Mouse (Mus musculus) cerebellum, adult 9-11 months (tissue): Measurements from ENCODE around the gene Gal3st2.
"Not testable (repeated sequence)": the region's sequence is repeated elsewhere in the genome, so short reads cannot be mapped to it uniquely, and the experiment has no call there.

Experiments used
- DNase-seq: peaks from one replicate; pipeline ENCODE4 v3.0.0; 2022

Gal3st2 gene

DNA sequence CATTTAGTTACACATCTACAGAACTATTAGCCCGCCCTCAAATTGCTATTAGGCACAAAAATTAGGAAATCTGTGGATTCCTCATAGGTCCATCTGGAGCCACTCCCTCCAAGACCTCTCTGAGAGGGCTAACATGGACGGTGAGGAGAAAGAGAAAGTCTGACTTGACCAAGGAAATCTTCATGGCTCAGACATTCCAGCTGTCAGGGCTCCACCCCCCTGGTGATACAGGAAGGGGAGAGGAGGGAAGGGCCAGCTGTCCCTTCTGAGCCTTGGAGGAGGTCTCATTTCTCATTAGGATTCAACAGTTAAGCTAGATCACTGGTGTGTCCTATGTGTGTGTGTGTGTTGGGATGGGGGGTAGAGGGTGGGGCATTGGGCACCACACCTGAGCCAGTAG, at the start of gene Gal3st2:
Gene Gal3st2, plus strand, starts transcription at position 259 of the 400 bp plus-strand sequence.
- DNase-seq: not testable (repeated sequence)

DNA sequence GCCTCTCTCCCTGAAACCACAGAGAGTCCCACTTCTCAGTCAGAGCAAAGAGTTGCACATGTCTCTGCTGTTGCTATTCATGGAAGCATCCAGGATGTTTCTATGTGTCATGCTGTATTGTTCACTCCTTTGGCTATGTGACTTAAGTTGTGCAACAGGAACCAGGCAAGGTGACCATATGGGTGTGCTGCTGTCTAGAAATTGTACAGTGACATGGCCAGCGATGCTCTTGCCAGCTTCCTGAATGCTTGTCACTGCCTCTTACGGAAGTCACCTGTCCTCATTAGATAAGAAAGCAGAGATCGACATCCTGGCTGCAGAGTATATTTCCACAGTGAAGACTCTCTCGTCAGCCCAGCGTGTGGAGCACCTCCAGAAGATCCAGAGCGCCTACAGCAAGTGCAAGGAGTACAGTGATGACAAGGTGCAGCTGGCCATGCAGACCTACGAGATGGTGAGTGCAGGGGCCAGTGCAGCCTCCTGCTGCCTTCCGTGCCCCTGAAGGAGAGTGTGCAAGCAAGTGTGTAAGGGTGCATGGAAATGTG, 49.5 kb upstream of the Gal3st2 start:
- peak; percentile 57 for DNase-seq

DNA sequence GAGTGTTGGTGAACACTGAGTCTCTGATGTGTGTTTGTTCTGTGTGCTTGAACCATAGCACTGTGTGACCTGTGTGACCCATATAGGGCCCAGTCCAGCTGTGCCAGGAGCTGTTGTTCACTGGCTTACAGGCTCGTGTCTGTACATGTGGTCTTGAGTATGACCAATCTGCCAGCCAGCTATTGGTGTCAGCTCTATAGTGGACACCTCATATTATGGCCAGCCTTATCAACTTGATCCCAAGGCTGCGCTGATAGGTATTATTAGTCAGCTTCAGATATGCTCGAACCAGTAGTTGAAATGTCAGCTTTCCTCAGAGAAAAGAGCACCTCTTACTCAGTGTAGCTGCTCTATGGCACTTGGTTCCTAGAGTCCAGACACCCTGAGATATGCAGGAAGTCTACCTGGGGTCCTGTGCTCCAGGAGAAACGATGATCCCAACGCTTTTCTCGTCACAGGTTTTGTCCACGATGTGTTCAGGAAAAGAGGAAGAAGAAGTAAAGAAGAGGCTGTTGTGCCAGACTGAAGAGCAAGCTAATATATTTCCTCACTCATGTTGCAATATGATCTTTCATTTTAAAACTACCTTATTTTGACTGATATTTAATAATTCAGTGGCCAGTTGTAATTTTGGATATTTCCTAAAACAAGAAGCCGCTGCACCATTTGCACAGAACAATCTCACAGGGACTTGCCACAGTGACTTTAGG, 43.1 kb upstream of the Gal3st2 start:
- no peak for DNase-seq

DNA sequence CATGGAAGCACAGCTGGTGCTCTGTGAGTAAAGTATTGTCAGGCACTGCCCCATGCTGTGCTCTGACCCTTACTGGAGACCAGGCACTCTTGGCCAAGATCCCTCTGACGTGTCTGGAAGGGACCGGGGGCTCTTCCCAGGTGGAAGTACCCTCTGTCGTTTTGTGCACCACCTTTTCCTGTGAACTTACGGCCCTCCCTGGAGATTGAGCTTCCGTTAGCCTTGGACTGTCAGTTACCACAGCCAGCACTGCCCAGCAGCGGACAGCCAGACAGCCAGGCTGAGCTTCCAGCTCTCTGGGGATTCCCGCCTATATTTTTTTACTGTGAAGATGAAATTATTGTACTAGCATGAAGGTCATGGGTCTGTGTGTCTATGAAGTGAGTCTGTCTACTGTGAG, 42.4 kb upstream of the Gal3st2 start:
- no peak for DNase-seq

DNA sequence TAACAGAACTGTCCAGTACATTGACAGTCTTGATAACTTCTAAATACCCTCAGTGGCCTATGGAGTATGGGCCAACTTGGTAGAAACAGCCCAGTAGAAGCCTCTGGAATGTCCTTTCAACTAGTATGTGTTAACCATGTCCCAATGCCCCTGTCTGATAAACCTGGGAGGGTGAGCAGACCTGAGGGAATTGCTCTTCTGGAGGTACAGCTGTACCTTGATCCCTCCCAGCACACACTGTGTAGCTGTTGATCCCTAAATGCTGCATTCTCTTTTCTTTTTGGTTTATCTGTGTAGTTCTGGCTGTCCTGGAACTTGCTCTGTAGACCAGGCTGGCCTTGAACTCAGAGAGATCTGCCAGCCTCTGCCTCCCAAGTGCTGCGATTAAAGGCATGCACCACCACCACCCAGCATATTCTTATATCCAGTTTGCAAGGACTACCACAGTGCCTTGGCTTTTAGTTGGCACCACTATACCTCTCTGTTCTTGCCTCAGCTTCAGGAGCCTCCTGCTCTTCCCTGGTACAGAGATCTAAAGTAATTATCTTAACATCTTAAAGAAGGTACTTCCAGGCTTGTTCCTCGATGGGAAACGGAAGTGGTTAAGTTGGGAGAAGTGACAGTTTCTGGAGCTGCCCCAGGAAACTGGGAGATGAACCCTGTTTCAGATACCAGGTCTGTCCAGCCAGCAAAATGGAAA, 37.2 kb upstream of the Gal3st2 start:
- DNase-seq: peak; percentile 47

DNA sequence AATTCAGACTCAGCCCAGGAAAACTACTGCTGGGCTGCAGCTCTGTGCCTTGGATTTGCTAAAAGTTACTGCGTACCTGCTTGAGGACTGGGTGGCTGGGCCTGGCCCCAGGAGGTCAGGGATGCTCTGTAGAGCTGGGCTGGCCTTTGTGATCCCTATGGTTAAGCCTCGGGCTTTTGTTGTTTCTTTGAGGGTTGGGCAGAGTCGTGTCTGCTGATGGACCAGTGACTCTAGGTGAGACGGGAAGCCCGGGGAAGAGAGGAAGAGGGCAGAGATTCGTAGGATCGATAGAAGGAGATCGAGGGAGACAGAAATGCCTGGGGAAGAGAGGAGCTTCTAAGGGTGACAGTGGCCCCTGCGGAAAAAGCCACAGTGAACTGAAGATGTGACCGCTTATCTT, 36.5 kb upstream of the Gal3st2 start, which contains the start of gene D2hgdh:
Gene D2hgdh, plus strand, starts transcription at position 301 of the 400 bp plus-strand sequence.
- no peak for DNase-seq

DNA sequence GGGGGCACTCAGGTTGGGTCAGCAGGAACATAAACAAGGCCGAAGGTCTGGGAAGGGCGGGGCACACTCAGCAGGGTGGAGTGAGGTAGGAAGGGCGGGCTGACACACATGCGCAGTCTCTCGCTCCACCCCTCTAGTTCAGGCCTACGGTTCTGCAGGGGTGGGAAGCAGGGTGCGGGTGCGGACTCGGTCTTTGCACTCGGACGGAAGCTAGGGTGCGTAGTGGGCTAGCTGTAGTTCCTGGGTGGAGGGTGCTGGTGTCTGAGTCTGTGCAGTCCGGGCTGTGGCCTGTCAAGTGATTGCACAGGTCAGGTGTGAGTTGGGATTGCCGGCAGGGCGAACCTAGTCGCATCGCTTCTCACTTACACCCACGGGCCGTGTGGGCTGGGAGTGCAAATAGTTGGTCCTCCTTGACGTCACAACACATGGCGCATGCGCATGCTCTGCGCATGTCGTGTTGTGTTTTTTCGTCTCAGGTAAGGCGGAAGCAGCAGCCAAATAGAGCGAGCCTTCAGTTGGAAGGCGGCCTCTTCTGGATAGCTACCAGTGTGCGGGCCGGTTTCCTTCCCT, 35.9 kb upstream of the Gal3st2 start:
- DNase-seq: peak; percentile 98

DNA sequence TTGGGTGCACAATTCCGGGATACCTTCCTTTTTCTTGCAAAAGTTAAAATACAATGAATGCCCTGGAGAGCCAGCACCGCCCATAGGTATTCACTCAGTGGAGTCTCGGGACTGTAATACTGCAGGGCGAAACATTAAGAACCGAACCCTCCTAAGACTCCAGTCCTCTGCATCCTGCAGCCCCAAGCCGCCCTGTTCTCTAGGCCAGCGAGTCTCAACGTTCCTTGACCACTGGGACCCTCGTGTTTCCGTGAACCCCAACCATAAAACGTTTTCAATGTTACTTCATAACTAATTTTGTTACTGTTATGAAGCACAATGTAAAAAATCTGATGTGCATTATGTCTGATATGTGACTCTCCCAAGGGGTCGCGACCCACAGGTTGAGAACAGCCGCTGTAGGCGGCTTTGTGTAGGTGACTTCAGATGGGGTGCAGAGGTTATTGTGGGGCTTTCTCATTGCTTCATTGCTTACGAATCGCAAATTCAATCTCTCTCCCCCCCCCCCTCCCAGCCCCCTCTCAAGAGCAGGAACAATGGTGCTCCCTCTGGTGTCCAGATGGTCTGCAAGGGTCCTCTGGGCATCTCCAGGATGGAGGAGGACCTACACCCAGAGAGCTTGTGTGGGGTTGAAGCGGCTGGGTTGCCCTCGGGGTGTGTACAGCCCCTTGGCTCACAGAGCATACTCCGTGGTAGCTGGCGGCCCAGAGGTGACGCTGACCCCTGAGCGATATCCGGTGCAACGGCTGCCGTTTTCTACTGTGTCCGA, 35.2 kb upstream of the Gal3st2 start:
- DNase-seq: peak; percentile 72

DNA sequence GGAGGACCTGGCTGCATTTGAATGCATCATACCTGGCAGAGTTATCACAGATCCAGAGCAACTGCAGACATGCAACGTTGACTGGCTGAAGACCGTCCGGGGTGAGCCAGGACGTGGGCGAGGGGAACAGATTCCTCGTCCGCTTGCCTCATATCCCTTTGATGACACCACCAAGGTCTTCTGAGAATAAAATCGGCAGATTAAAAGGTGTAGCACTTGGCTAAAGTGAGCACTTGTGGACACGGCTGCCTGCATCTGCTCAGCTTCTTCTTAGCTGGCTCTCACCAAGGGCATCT, 34.6 kb upstream of the Gal3st2 start:
- peak; percentile 74 for DNase-seq

DNA sequence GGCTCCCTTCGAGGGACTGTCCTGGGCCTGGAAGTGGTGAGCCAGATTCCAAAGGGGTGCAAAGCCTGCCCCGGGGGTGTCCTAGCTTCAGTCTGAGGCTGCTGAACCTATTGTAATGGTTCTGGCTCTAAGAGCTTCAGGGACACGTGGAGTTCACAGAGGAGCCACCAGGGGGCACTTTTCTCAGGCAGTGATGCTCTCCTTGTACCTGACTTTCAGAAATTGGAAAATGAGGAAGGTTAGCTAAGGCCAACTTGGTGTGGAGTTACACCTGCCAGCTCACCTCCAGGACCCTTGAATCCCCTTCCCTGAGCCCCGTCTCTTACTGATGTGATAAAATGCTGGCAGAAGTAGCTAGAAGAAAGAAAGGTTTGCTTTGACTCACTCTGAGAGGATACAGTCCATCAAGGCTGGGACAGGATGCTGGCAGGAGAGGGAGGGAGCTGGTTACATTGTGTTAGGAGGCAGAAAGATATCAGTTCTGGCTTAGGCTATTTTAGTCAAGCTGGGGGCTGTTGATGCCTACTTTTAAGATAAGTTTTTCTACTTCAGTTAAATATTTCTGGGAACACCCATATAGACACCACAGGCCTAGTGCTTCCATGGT, 28.2 kb upstream of the Gal3st2 start:
- not testable (repeated sequence) for DNase-seq

DNA sequence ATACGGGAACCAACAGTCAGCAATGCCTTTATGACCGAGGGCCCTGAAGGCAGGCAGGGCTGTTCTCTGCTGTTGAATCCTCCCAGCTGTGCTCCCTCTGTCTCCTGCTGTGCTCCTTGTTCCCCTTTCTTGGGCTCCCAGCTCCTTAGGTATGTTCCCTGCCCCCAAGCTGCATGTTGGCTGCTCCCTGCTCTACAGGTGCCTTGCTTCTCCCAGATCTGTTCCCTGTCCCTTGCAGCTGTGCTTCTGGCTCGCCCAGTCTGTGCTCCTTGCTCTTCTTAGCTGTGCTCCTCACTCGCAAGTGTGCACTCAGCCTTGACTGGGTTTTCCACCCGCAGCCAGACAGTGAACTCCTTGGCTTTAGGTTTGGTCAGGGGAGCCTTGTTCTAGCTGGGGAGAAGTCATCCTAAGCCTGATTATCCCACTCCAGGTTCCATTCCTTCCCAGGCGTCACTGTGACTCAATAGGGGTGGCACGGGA, 26.4 kb upstream of the Gal3st2 start:
- no peak for DNase-seq

DNA sequence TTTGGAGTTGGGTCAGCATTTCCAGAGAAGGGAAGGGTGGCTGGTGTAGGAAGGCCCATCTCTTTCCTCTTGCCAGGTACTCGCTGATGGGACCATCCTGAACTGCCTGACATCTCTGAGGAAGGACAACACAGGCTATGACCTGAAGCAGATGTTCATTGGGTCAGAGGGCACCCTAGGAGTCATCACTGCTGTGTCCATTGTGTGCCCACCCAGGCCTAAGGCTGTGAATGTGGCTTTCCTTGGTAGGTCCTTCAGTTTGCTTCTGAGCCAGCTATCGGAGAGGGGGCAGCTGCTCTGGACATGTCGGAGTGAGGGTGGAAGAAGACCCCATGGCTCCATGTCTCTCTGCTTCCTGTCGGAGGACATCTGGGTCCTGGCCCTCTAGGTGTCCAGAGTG, 25.9 kb upstream of the Gal3st2 start:
- DNase-seq: no peak

DNA sequence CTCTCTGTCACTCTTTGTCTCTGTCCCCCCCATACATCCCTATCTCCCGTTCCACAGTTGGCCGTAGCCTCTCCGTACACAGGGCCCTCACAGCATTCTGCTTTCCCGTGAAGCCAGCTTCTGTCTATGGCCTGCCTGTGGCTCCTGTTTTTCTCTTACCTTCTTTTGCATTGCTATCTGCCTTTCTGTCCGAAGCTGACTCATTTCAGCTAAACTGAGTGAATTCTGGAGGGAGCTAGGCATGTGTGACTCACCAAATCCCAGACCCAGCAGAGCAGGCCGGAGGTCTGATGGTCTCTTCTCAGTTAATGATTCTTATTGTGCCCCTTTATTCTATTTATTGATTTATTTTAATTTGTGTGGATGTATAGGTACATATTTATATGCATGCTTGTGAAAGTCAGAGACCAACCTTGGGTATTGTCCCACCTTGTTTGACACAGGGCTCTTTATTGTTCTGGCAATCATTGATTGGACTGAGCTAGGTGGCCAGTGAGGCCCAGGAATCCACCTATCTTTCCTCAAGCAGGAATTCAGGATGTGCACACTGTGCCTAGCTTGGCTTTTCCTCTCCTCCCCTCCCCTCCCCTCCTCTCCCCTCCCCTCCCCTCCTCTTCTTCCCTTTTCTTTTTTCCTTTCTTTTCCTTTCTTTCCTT, 25.1 kb upstream of the Gal3st2 start:
- DNase-seq: no peak

DNA sequence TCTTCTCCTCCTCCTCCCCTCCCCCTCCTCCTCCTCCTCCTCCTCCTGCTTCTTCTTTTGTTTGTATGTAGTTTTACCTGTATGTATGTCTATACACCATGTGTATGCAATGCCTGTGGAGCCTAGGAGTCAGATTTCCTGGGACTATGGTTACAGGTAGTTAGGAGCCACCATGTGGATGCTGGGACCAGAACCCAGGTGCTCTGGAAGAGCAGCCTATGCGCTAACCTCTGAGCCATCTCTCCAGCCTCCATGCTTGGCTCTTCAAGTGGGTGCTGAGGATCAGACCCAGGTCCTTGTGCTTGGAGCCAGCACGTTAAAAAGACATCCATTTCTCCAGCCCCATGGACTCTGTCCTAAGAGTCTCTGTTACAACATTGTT, 24.6 kb upstream of the Gal3st2 start:
- no peak for DNase-seq

DNA sequence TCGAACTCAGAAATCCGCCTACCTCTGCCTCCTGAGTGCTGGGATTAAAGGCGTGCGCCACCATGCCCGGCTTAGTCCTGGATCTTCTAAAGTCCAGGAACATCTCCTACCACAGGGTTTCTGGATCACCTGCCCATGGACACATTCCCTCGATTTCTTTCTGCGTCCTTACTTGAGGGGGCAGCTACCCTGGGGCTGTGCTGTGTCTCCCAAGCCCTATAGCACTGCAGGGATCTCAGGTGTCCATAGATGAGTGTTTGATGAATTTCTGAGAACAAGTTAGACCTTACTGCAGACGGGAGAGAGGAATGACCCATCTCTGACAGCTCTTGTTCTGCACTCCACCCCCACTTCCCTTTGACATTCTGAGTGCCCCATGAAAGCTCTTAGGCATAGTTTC, 23.8 kb upstream of the Gal3st2 start:
- DNase-seq: no peak

DNA sequence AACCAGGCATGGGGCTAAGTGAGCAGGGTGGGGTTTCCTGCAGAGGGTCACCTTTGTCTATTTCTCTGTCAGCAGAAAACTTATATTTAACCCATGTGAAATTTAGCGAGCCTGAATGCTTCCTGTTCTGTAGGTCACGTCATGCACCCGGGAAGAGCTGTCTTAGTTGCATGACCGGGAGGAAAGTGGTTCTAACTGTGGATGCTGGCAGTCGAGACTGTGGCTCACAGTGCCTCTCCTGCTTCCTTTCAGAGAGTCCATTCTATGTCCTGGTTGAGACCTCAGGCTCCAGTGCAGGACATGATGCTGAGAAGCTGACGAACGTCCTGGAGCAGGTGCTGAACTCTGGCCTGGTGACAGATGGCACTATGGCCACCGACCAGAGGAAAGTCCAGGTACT, 22.5 kb upstream of the Gal3st2 start:
- not testable (repeated sequence) for DNase-seq

DNA sequence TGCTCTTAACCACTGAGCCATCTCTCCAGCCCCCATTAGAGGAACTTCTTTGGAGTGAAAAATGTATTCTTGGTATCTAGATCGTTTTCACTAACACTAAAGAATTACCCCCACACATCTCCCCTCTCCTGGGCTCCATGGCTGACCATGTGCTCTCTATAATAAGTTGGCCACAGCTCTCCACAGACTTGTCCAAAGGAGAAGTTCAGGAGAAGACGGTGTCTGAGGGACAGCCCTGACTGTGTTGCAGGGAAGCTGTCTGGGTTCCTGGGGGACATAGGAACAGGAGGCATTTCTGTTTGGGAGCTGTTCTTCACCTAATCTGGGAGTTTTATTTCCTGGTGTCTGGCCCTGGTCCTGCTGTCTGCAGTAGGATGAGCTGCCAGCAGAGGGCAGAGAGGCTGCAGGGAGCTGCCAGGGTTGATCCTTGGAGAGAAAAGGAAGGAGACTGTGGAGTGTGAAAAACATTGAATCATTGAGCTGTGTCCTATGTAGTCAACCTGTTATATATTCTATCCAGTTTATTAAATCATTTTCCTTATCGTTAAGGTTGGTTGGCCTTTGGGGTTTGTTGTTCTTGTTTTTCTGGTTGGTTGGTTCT, 15.2 kb upstream of the Gal3st2 start:
- not testable (repeated sequence) for DNase-seq

DNA sequence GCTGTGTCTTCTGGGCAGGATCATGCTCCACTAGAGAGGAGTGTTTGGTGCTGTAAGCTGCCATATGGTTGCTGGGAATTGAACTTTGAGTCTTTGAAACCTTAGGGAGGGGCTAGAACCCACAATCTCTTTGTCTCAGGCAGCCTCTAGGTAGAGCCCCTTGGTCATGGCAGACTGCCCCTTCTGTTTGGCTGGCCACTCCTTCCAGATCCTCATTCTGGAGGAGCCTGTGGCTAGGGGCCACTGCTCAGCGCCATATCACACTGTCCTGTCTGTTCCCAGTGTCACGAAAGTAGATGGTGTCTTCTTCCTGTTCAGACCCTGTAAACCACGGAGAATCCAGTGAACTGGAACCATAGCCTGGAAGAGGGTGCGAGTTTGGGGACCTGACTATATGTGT, 5.3 kb upstream of the Gal3st2 start:
- not testable (repeated sequence) for DNase-seq

DNA sequence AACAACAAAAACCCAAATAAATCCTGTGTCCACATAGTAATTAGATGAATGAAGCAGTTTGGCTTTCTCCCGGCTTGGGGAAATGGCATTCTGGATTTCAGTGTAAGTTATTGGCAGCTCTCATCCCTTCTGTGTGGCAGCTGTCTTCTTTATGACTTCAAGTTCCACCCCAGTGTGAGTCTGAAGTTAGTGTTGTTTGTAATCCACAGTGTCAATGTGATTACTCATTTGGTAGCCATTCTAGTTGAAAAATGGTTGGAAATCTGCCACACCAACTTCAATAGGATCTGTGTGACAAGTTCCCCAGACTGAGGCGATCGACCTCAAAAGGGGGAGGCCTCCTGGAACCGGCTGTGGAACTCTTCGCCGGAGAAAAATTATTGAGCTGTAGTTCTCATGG, 3.7 kb upstream of the Gal3st2 start:
- DNase-seq: no peak

DNA sequence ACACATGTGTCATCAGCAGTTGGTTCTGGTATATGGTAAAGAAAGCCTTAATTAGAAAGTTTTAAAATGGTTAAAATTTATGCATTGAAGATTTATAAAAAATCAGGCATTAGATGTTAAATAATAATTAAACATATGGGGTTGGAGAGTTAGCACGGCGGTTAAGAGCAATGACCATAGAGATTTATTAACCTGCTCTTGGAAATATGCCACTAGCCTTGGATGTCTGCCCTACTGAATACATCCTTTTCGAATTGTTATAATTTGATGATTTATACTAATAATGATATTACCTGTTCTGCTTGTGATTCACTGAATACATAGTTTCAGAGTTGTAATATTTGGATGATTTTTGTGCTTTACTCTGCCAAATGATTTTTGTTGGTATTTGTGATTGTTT, 3.1 kb upstream of the Gal3st2 start:
- DNase-seq: no peak

DNA sequence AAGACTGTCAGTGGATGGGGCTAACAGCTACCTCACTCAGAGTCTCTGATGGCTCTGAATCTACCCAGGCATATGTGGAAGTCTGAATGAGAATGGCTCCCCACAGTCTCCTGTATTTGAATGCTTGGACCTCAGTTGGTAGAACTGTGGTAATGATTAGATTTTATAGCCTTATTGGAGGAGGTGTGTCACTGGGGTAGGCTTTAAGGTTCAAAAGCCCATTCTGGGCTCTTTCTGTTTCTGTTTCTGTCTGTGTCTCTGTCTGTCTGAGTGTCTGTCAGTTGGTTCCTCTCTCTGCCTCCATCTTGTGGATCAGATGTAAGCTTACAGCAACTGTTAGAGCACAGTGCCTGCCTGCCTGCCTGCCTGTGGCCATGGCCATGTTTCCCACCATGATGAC, 1.5 kb upstream of the Gal3st2 start:
- DNase-seq: no peak

DNA sequence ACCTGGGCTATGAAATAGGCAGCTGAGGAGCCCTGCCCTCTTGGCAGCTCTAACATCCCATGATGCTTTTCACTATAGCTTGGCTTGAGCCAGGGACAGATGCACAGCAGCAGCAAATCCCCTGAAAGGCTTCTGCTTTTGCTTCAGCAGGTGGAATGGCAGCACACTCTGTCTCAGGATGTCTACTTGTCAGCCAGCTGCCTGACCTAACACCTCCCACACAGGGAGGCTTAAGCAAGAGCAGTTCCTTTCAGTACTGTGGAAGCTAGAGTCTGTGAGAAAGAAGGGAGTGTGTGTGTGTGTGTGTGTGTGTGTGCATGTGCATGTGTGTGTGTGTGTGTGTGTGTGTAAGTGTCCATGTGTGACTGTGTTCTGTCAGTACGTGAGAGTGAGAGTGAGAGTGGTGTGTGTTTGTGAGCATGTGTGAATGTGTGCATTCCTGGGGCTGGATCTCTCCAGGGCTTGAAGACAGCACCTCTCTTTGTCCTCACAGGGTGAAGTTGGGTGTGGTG, 10.5 kb downstream of the Gal3st2 start:
- not testable (repeated sequence) for DNase-seq
